21 mouse cellular contexts compared by ENCODE assay signal in genomic region chr10:96305701-96306100, GRCm38 (mm10).
DNase-seq lines count a peak whose midpoint lies in the region; ATAC-seq lines count a peak whose summit lies in the region.
"Had no signal": no experiment of that assay in that cellular context is flagged by ENCODE, and none has a peak within 500 bp of the region (broad histone marks: within the 10 kb centered on the region; RNA-seq: fewer than 3 reads in every experiment).

No protein-coding gene starts in this region.

- peak overlapping the region; percentile 47; the same call in 1 of the 2 replicates for H3K27ac ChIP-seq in intestine, embryonic 14.5 days (ENCODE audit: low read depth)
- no peak overlapping the region for H3K27ac ChIP-seq in intestine, embryonic 16.5 days (ENCODE audit: low read length)
- peak overlapping the region; percentile 11; the same call in 1 of the 2 replicates for H3K27ac ChIP-seq in brown adipose tissue, adult 24 weeks (replicated peaks; ENCODE audit: low read depth, low read length)
- no peak overlapping the region for H3K27ac ChIP-seq in embryonic facial prominence, embryonic 13.5 days
- H3K27ac ChIP-seq: forebrain, embryonic 12.5 days; forebrain, embryonic 15.5 days; hindbrain, embryonic 12.5 days; hindbrain, embryonic 15.5 days; intestine, embryonic 15.5 days had no signal

- no peak overlapping the region for H3K4me3 ChIP-seq in intestine, embryonic 14.5 days (ENCODE audit: low read depth, low read length)
- no peak overlapping the region for H3K4me3 ChIP-seq in intestine, embryonic 16.5 days (ENCODE audit: low read length)
- no peak overlapping the region for H3K4me3 ChIP-seq in brown adipose tissue, adult 24 weeks (ENCODE audit: insufficient read depth, low read depth, low read length)
- no peak overlapping the region for H3K4me3 ChIP-seq in embryonic facial prominence, embryonic 13.5 days
- H3K4me3 ChIP-seq: forebrain, embryonic 12.5 days; forebrain, embryonic 15.5 days; hindbrain, embryonic 12.5 days; hindbrain, embryonic 15.5 days; intestine, embryonic 15.5 days had no signal

- no peak overlapping the region for H3K9ac ChIP-seq in intestine, embryonic 14.5 days (ENCODE audit: low read length)
- no peak overlapping the region for H3K9ac ChIP-seq in intestine, embryonic 16.5 days (ENCODE audit: low read depth, low read length)
- no peak overlapping the region for H3K9ac ChIP-seq in embryonic facial prominence, embryonic 13.5 days
- H3K9ac ChIP-seq: forebrain, embryonic 12.5 days; forebrain, embryonic 15.5 days; hindbrain, embryonic 12.5 days; hindbrain, embryonic 15.5 days; intestine, embryonic 15.5 days had no signal

- H3K36me3 ChIP-seq in intestine, embryonic 14.5 days (ENCODE audit: control insufficient read depth, insufficient read depth, low read length): no peaks in the 10 kb centered on the region
- H3K36me3 ChIP-seq in intestine, embryonic 16.5 days (ENCODE audit: control insufficient read depth, insufficient read depth, low read length): no peaks in the 10 kb centered on the region
- H3K36me3 ChIP-seq in embryonic facial prominence, embryonic 13.5 days: no peaks in the 10 kb centered on the region
- H3K36me3 ChIP-seq: forebrain, embryonic 12.5 days; forebrain, embryonic 15.5 days; hindbrain, embryonic 12.5 days; hindbrain, embryonic 15.5 days; intestine, embryonic 15.5 days had no signal

- WGBS in intestine, embryonic 14.5 days: 47% methylated on average over 7 of the region's 7 CpGs
- WGBS in intestine, embryonic 16.5 days: 57% methylated on average over 7 of the region's 7 CpGs
- 39% methylated on average over 7 of the region's 7 CpGs for WGBS in embryonic facial prominence, embryonic 13.5 days

- no peaks in the 10 kb centered on the region for H3K9me3 ChIP-seq in intestine, embryonic 14.5 days (ENCODE audit: control insufficient read depth, low read length)
- no peaks in the 10 kb centered on the region for H3K9me3 ChIP-seq in intestine, embryonic 16.5 days (ENCODE audit: control insufficient read depth, low read length)
- no peaks in the 10 kb centered on the region for H3K9me3 ChIP-seq in embryonic facial prominence, embryonic 13.5 days
- H3K9me3 ChIP-seq: forebrain, embryonic 12.5 days; forebrain, embryonic 15.5 days; hindbrain, embryonic 12.5 days; hindbrain, embryonic 15.5 days; intestine, embryonic 15.5 days had no signal

- no peak overlapping the region for H3K4me2 ChIP-seq in intestine, embryonic 14.5 days (ENCODE audit: low read length)
- H3K4me2 ChIP-seq in intestine, embryonic 16.5 days (ENCODE audit: low read depth, low read length): no peak overlapping the region
- 0 out of 2 replicates have a peak overlapping the region, but pooled peaks have one; percentile 7 for H3K4me2 ChIP-seq in embryonic facial prominence, embryonic 13.5 days
- H3K4me2 ChIP-seq: forebrain, embryonic 12.5 days; forebrain, embryonic 15.5 days; heart, embryonic 11.5 days; hindbrain, embryonic 12.5 days; hindbrain, embryonic 15.5 days; intestine, embryonic 15.5 days had no signal

- ATAC-seq in intestine, embryonic 14.5 days (replicated peaks; ENCODE audit: low FRiP score, low TSS enrichment, low read depth): no peak
- ATAC-seq in intestine, embryonic 16.5 days: no peak
- no peak for ATAC-seq in embryonic facial prominence, embryonic 13.5 days (ENCODE audit: insufficient number of reproducible peaks, insufficient read depth, low FRiP score, low TSS enrichment, low read depth)
- no peak for ATAC-seq in megakaryocyte-erythroid progenitor cell, adult 5-6 weeks (replicated peaks; ENCODE audit: low FRiP score, low TSS enrichment, poor library complexity, severe bottlenecking)
- ATAC-seq: activated CD4-positive, CD25-positive, alpha-beta regulatory T cell, adult 4 months; forebrain, embryonic 15.5 days; intestine, embryonic 15.5 days had no signal

- H3K4me1 ChIP-seq in intestine, embryonic 14.5 days (replicated peaks; ENCODE audit: control insufficient read depth, insufficient read depth, low read length): peaks cover 18% of the 10 kb centered on the region
- H3K4me1 ChIP-seq in intestine, embryonic 16.5 days (ENCODE audit: control insufficient read depth, insufficient read depth, low read length): peaks cover 9% of the 10 kb centered on the region; the same call in 1 of the 2 replicates
- H3K4me1 ChIP-seq in brown adipose tissue, adult 24 weeks (ENCODE audit: control insufficient read depth, insufficient read depth, insufficient read length, low read length): 0 out of 2 replicates have a peak, but pooled peaks cover 9% of the 10 kb centered on the region
- H3K4me1 ChIP-seq in embryonic facial prominence, embryonic 13.5 days: peaks cover 34% of the 10 kb centered on the region

- no peak for DNase-seq in intestine, embryonic 14.5 days (ENCODE audit: low spot score)
- DNase-seq in fat pad, adult 2 months (ENCODE audit: extremely low read depth, low read depth, low spot score): peak; percentile 11
- no peak for DNase-seq in cerebellum, adult 9-10 months
- DNase-seq: adrenal gland, postnatal 10 days; adrenal gland, postnatal 36 days; cerebellum, adult 11-12 months; cerebellum, adult 8-10 months; cerebellum, postnatal 14 days; gastrocnemius, postnatal 10 days; kidney, adult 9 months had no signal

- no peaks in the 10 kb centered on the region for H3K27me3 ChIP-seq in intestine, embryonic 14.5 days (replicated peaks; ENCODE audit: control insufficient read depth, insufficient read depth, low read length)
- H3K27me3 ChIP-seq in intestine, embryonic 16.5 days (replicated peaks; ENCODE audit: control insufficient read depth, insufficient read depth, low read length): no peaks in the 10 kb centered on the region
- no peaks in the 10 kb centered on the region for H3K27me3 ChIP-seq in embryonic facial prominence, embryonic 13.5 days
- H3K27me3 ChIP-seq: forebrain, embryonic 12.5 days; forebrain, embryonic 15.5 days; hindbrain, embryonic 12.5 days; hindbrain, embryonic 15.5 days; intestine, embryonic 15.5 days had no signal

Comparison
In these comparisons a context has a peak if more than half of its experiments do, and no peak if none do; other contexts are left out.
1. H3K27ac ChIP-seq: peak in intestine, embryonic 14.5 days (single experiment) and brown adipose tissue, adult 24 weeks (single experiment); none in intestine, embryonic 16.5 days (single experiment) and embryonic facial prominence, embryonic 13.5 days (single experiment).